Mouse (Mus musculus) liver, embryonic 16.5 days (tissue): ENCODE measurements around the gene Cdh13. TPM values are rescaled to one million over a fixed set of nuclear protein-coding genes. Genes with fewer than 3 reads are reported as not detected.

Source experiments
- ATAC-seq: fragments of 200-750 bp; cut with Nextera tagmentation; 2 replicates; pipeline ENCODE4 v1.8.0; 2017; ENCODE audit warnings: low read depth, mild to moderate bottlenecking, moderate number of reproducible peaks, moderate library complexity
- H3K27ac ChIP-seq: fragments of 300-500 bp; sonication (generic); 2 replicates; pipeline ENCODE4 v1.5.1; 2014; ENCODE audit warnings: mild to moderate bottlenecking, low read length
- H3K27me3 ChIP-seq: fragments of 300-500 bp; sonication (generic); 2 replicates; pipeline ENCODE4 v1.6.1; 2014; ENCODE audit warnings: low read depth, low read length, mixed read lengths; ENCODE audit not compliant: control insufficient read depth, insufficient read depth
- H3K36me3 ChIP-seq: fragments of 300-500 bp; sonication (generic); 2 replicates; pipeline ENCODE4 v1.6.1; 2014; ENCODE audit warnings: mild to moderate bottlenecking; ENCODE audit not compliant: control insufficient read depth, insufficient read depth
- H3K4me1 ChIP-seq: fragments of 300-500 bp; sonication (generic); 2 replicates; pipeline ENCODE4 v1.6.1; 2014; ENCODE audit warnings: low read depth, low read length, mixed read lengths; ENCODE audit not compliant: control insufficient read depth
- H3K4me2 ChIP-seq: fragments of 300-500 bp; sonication (generic); 2 replicates; pipeline ENCODE4 v1.6.1; 2014; ENCODE audit warnings: low read depth, low read length, mixed read lengths
- H3K4me3 ChIP-seq: fragments of 300-500 bp; sonication (generic); 2 replicates; pipeline ENCODE4 v1.5.1; 2014; ENCODE audit warnings: low read depth, mild to moderate bottlenecking, low read length
- H3K9ac ChIP-seq: fragments of 300-500 bp; sonication (generic); 2 replicates; pipeline ENCODE4 v1.6.1; 2014; ENCODE audit warnings: low read depth, low read length
- H3K9me3 ChIP-seq: fragments of 300-500 bp; sonication (generic); replicated peaks from 2 replicates; pipeline ENCODE4 v1.6.1; 2016; ENCODE audit warnings: low read length; ENCODE audit not compliant: control insufficient read depth
- WGBS: fragments of 180-500 bp; shearing (Covaris S2); extraction: QIAGEN DNeasy Blood & Tissue Kit; methylation state at CpG from one replicate; pipeline ENCODE4 v1.1.7; 2014; ENCODE audit not compliant: insufficient replicate concordance; 5-methylcytosine and 5-hydroxymethylcytosine counted together
- polyA plus RNA-seq: library from polyadenylated mRNA; unstranded; fragments of >200 nt; fragmentation: Nextera tagmentation; extraction: Ambion mirVana; gene quantifications from 2 replicates; pipeline ENCODE4 v1.2.1, GENCODE M21; 2015

Gene Cdh13
- polyA plus RNA-seq, 1 experiment from 2014 or later: 1.0 TPM

DNA sequence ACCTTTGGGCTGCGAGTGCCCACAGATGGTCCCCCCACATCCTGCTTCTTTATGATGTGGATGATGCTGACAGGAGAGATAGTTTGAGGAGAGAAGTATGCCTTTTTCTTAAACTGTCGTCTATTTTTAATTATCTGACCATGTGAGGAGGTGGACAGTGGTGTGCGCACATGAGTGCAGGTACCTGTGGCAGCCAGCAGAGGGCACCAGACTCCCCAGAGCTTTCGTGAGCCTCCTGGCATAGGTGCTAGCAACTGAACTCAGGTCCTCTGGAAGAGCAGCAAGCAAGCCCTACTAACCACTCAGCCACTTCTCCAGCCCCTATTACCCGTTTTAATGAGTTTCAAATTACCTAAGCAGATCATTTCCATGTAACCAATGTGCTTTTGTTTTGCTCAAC, 1016.8 kb downstream of the Cdh13 start:
- Histone ChIP-seq H3K36me3 (no peaks in the 10 kb centered on the region), H3K4me2 (no peak overlapping the region), H3K4me3 (no peak overlapping the region), H3K4me1 (no peaks in the 10 kb centered on the region), H3K27me3 (no peaks in the 10 kb centered on the region), H3K9me3 (0 out of 2 replicates have a peak, but pooled peaks cover 5% of the 10 kb centered on the region), H3K27ac (no peak overlapping the region), H3K9ac (no peak overlapping the region)
- ATAC-seq: no peak
- 63% methylated on average over 5 of the region's 5 CpGs for WGBS

DNA sequence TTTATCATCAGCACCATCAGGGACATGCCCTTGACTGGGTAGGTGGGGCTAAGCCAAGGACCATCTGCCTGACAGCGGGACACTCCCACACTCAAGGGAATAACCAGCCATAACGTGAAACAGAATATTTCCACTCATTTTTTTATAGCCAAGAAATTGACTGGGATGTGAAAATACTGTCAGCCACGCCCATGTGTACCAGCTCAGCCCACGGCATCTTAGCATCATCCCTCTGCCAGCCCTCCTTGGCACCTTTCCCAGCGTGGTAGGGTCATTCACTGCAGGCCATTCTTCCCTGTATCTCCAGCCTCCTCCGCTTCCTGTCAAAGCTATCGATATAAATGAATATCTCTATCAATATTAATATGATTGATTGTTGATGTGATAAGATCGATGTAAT, 1020.7 kb downstream of the Cdh13 start:
- Histone ChIP-seq H3K9me3 (0 out of 2 replicates have a peak, but pooled peaks cover 7% of the 10 kb centered on the region), H3K36me3 (no peaks in the 10 kb centered on the region), H3K9ac (no peak overlapping the region), H3K4me2 (no peak overlapping the region), H3K27me3 (no peaks in the 10 kb centered on the region), H3K4me3 (no peak overlapping the region), H3K27ac (no peak overlapping the region), H3K4me1 (no peaks in the 10 kb centered on the region)
- WGBS: 56% methylated on average over 8 of the region's 8 CpGs
- no peak for ATAC-seq

DNA sequence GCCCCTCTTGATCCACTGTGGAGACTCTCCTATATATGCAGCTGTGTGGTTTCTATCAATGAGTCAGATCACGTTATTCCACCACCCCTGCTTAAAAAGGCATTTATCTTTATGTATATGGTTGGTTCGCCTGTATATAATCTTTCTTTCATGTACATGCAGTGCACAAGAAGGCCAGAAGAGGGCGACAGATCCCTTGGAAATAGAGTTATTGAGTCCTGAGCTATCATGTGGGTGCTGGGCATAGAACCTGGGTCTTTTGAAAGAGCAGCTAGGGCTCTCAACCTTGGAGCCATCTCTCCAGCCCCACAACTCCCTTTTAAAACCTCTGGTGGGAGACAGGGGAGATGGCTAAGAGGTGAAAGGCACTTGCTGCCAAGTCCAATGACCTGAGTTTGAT, 1027.9 kb downstream of the Cdh13 start:
- Histone ChIP-seq H3K27me3 (no peaks in the 10 kb centered on the region), H3K4me2 (no peak overlapping the region), H3K9me3 (0 out of 2 replicates have a peak, but pooled peaks cover 2% of the 10 kb centered on the region), H3K9ac (no peak overlapping the region), H3K4me3 (no peak overlapping the region), H3K36me3 (no peaks in the 10 kb centered on the region), H3K4me1 (no peaks in the 10 kb centered on the region), H3K27ac (no peak overlapping the region)
- no peak for ATAC-seq
- 14% methylated on average over 3 of the region's 3 CpGs for WGBS

DNA sequence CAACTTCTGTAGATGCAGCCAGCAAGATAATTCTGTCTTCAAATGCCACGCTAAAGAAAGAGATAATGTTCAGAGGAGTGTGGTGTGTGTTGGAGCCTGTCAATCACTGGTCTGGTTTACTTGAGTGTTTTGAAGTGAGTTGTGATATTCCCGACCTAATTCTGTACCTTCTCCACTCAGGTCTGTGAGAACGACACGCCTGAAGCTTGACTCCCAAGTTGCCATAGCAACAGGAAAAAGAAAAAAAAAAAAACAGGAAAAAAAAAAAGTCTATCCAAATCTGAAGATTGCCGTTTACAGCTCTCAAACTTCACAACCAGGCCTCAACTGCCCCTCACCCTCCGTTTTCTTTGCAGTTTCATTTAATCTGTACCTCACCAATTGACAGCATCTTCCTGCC, 1039.7 kb downstream of the Cdh13 start:
- H3K4me3 ChIP-seq: no peak overlapping the region
- no peaks in the 10 kb centered on the region for H3K4me1 ChIP-seq
- 42% methylated on average over 6 of the region's 6 CpGs for WGBS
- no peaks in the 10 kb centered on the region for H3K36me3 ChIP-seq
- H3K9me3 ChIP-seq: no peaks in the 10 kb centered on the region
- ATAC-seq: no peak
- no peak overlapping the region for H3K9ac ChIP-seq
- H3K27ac ChIP-seq: no peak overlapping the region
- no peaks in the 10 kb centered on the region for H3K27me3 ChIP-seq
- no peak overlapping the region for H3K4me2 ChIP-seq

DNA sequence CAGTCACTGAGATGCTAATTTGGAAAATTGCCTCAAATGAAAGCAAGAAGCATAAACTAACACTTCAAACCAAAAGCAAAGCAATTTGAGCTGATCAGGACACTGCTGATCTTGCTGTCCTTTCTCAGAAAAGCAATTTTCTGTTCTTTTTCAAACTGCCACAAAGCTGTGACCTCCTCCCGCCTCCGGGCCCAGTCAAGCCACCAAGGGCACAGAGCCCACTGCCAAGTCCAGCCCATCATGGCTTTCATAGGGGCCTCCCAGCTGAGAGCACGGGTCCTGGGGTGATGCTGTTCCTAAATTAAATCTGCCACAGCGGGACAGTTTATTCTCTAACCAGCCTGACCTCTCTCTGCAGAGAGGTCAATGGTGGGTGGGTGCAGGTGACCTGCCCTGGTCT, 1056.0 kb downstream of the Cdh13 start:
- 58% methylated on average over 4 of the region's 4 CpGs for WGBS
- ATAC-seq: no peak
- Histone ChIP-seq H3K27me3 (no peaks in the 10 kb centered on the region), H3K36me3 (no peaks in the 10 kb centered on the region), H3K9ac (no peak overlapping the region), H3K4me3 (no peak overlapping the region), H3K27ac (no peak overlapping the region), H3K9me3 (no peaks in the 10 kb centered on the region), H3K4me2 (no peak overlapping the region), H3K4me1 (no peaks in the 10 kb centered on the region; the same call in 1 of the 2 replicates)

DNA sequence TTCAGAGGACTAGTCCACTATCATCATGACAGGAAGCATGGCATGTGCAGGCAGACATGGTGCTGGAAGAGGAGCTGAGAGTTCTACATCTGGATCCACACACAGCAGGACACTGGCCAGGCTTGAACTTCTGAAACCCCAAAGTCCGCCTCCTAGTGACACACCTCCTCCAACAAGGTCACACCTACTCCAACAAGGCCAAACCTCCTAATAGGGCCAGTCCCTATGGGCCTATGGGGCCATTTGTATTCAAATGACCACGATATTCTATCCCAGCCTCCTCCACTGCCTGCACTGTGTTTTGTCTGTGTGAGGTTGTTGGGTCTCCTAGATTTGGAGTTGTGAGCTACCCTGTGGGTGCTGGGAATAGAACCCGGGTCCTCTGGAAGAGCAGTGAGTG, 1060.1 kb downstream of the Cdh13 start:
- Histone ChIP-seq H3K9me3 (no peaks in the 10 kb centered on the region), H3K4me3 (no peak overlapping the region), H3K9ac (no peak overlapping the region), H3K4me2 (peak overlapping the region; percentile 82; the same call in 1 of the 2 replicates), H3K36me3 (peaks cover 13% of the 10 kb centered on the region), H3K27ac (no peak overlapping the region), H3K27me3 (no peaks in the 10 kb centered on the region), H3K4me1 (peaks cover 6% of the 10 kb centered on the region)
- 69% methylated on average over 3 of the region's 3 CpGs for WGBS
- no peak for ATAC-seq

DNA sequence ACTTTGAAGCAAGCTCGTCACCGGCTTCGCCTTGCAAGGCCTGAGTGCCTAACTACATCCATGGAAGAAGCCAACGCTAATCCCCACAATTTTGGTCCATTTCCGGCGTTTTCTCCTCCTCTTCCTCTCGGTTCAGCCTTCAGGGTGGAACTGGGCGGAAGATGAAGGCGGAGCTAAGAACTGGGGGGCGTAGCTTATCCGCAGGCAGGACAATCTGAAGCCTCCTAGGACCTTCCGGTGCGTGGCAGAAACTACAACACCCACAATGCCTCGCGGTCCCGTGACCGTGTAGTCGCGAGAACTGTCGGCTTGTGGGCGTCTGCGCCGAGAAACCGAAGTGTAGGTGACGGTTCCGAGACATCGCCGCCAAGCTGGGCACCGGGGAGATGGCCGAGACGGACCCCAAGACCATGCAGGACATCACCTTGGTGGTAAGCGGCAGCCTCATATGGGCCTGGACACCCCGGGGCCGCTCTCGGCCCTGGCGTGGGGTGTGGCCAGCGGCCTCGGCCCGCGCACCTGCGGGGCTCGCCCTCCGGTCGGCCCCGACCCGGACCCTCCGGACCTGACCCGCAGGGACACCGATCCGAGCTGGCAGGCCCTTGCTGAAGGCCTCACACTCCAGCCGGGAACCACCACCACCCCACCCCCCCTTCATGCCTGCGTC, 1060.8 kb downstream of the Cdh13 start, which contains the start of gene Hsbp1:
Gene Hsbp1, plus strand, starts transcription at position 299 of the 667 bp plus-strand sequence.
- 3% methylated on average over 50 of the region's 52 CpGs for WGBS
- H3K9ac ChIP-seq: peak within 1 kb of the TSS; percentile 92
- peak; percentile 98 for ATAC-seq
- H3K27ac ChIP-seq: no peak within 1 kb of the TSS
- H3K27me3 ChIP-seq: no peaks in the 10 kb centered on the region
- peak within 1 kb of the TSS; percentile 80 for H3K4me3 ChIP-seq
- peak within 1 kb of the TSS; percentile 82 for H3K4me2 ChIP-seq
- H3K4me1 ChIP-seq: peaks cover 6% of the 10 kb centered on the region
- H3K9me3 ChIP-seq: no peaks in the 10 kb centered on the region
- peaks cover 20% of the 10 kb centered on the region for H3K36me3 ChIP-seq

DNA sequence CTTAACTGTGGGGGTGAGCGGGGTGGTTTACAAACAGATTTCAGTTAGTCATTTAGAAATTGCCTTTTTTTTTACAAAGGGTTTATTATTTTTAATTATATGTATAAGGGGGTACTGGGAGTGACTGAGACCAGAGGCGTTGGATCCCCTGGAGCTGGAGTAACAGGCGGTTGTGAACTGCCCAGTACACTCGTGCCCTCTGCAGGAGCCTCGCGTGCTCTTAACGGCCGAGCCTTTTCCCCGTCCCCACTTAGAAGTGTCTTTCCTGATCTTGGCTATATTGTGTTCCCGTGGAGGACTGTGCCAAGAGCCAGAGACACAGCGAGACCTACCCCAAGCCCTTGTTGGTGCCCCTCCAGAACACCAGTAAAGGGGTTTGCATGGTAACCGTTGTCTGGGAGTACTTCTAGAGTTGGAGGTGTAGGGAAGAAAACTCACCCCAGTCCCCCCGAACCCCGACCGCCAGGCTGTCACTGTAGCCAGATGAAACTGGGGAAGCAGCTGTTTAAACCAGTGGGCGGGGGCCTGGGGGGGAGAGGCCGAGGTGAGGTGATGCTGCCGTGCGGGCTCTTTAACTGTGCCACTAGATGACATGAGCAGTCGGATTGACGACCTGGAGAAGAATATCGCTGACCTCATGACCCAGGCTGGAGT, 1061.6 kb downstream of the Cdh13 start:
- no peaks in the 10 kb centered on the region for H3K27me3 ChIP-seq
- no peaks in the 10 kb centered on the region for H3K9me3 ChIP-seq
- no peak for ATAC-seq
- H3K4me1 ChIP-seq: peaks cover 6% of the 10 kb centered on the region
- peak overlapping the region; percentile 82 for H3K4me2 ChIP-seq
- H3K27ac ChIP-seq: no peak overlapping the region
- H3K9ac ChIP-seq: peak overlapping the region; percentile 92
- peak overlapping the region; percentile 80 for H3K4me3 ChIP-seq
- peaks cover 22% of the 10 kb centered on the region for H3K36me3 ChIP-seq
- 27% methylated on average over 22 of the region's 22 CpGs for WGBS

DNA sequence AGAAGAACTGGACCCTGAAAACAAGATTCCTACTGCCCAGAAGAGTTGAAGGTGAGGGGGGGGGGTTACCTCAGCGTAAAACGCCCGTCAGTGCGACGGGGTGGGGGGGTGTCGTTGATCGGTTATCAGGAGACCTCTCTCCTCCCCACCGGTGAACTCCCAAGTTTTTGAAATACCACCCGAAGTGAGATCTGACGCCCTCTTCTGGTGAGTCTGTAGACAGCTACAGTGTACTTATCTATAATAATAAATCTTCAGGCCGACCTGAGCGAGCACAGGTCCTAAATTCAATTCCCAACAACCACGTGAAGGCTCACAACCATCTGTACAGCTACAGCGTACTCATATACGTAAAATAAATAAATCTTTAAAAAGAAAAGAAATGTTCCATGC, 1062.1 kb downstream of the Cdh13 start:
- peak overlapping the region; percentile 82 for H3K4me2 ChIP-seq
- H3K4me3 ChIP-seq: peak overlapping the region; percentile 80
- H3K4me1 ChIP-seq: peaks cover 6% of the 10 kb centered on the region
- H3K9ac ChIP-seq: no peak overlapping the region
- H3K27ac ChIP-seq: no peak overlapping the region
- H3K36me3 ChIP-seq: peaks cover 22% of the 10 kb centered on the region
- ATAC-seq: no peak
- no peaks in the 10 kb centered on the region for H3K9me3 ChIP-seq
- H3K27me3 ChIP-seq: no peaks in the 10 kb centered on the region
- WGBS: 57% methylated on average over 15 of the region's 15 CpGs
